Mouse (Mus musculus) thymus, adult 2 months (tissue): ENCODE data around the gene Sgms1.

Experiments
- CTCF ChIP-seq: fragments of 200-500 bp; IDR thresholded peaks from 2 replicates; pipeline ENCODE4 v1.5.1; 2012; ENCODE audit warnings: mild to moderate bottlenecking, control low read depth, low read length, moderate library complexity, borderline replicate concordance; ENCODE audit not compliant: control insufficient read depth, poor library complexity, insufficient read depth; ENCODE audit errors: extremely low read depth
- POLR2A ChIP-seq: fragments of 200-500 bp; IDR thresholded peaks from 2 replicates; pipeline ENCODE4 v1.6.1; 2012; ENCODE audit warnings: mild to moderate bottlenecking, low read length, control low read depth, moderate library complexity; ENCODE audit not compliant: control insufficient read depth, poor library complexity, insufficient read depth; ENCODE audit errors: extremely low read depth

DNA sequence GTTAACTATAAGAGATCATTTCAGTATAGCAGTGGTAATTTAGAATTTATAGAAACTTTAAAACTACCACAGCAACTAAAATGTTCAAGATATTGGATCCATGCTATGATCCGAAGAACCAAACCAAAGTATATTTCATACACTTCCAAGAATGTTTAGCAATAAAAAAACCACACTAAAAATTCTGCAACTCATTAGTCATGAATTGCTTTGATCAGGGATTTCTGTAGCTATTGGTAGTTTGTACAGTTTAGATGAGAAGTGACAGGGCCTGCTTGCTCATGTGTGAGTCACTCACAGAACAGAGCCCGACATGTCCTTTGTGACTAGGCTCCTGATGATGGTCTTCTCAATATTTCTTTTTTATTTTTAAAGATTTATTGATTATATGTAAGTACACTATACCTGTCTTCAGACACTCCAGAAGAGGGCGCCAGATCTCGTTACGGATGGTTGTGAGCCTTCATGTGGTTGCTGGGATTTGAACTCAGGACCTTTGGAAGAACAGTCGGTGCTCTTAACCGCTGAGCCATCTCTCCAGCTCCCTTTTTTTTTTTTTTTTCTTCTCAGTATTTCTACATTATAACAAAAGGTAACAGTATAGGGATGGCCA lies 190.9 kb downstream of the Sgms1 start:
- TF ChIP-seq POLR2A: no peak
- TF ChIP-seq CTCF: no peak
